Mouse (Mus musculus) monocyte, adult 2 months (primary cell): ENCODE data around the gene Olfr109.

ENCODE experiments used
- DNase-seq, 2 experiments: peaks; one replicate each; pipeline ENCODE4 v3.0.0; 2022; ENCODE audit warnings: low spot score in 2 of 2, low read depth in 1 of 2

Olfr109 gene

DNA sequence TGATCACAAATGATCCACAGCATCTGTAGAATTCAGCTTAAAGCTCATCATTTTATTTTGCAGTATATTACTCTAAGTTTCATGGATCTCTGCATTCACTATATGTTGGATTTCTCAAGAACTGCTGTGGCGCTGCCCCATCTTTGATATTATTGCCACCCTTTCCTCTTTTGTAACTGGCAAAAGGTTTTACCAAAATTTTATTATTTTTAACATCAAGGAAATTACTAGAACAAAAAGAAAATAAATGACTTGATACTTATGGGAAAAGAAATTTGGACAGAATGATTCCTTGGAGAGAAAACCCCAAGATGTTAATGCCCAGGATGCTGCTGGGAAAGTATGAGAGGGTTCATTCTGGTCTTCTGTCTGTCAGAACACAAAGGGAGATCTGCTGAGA is at the start of gene Olfr109:
TSS of gene Olfr109 (plus strand) at position 301 of the 400 bp plus-strand sequence.
- no peak for DNase-seq

- no peak for DNase-seq
Measured at GRCm38 (mm10) chr17:37413380-37413779, 45.3 kb upstream of the Olfr109 start.

- no peak for DNase-seq
Measured at GRCm38 (mm10) chr17:37445180-37445579, 13.5 kb upstream of the Olfr109 start, which contains the start of gene Olfr108. Olfr108 (plus strand) TSS chr17:37445480.

DNA sequence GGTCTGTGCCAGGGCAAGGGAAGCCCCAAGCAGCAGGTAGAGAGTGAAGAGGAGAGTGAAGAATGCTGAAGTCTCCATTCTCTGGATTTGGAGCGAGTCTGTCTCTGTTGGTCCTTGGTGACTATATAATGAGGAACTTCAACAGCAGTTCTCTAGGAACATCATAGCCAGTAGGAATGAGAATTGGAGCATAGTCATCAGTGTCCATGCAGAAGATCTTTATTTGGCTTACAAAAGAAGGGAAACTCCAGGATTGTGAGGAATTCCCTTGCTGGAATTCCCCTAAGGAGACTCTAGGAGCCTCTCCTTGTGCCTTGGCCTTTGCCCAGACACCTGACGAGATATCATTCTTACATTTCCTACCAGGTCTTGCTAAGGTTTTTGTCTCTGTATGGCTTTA is 24.7 kb downstream of the Olfr109 start, which contains the start of gene H2-M2:
TSS of gene H2-M2 (minus strand) at position 101 of the 400 bp plus-strand sequence.
- DNase-seq: no peak

GRCm38 (mm10) chr17:37491930-37492518 is 33.3 kb downstream of the Olfr109 start, which contains the start of gene Olfr110:
Olfr110 (plus strand) TSS chr17:37492468.
- DNase-seq: no peak

DNA sequence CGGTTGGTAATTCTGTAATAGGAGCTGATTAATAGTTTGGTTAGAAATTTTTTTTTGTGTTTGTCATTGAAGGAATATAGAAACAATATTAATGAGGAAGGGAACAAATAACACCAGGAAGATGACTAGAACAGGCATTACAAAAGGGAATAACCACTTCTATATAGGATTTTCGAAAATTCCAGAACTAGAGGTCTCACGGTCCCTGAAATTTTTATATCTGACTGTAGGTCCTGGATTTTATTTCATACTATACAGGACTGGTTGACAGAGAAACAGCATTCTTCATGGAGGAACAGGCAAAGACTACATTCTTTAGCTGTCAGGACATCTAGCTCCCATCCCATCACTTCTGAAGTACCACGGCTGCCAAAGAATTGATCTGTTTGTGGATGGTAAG is 49.0 kb downstream of the Olfr109 start, which contains the start of gene Olfr111:
TSS of gene Olfr111 (plus strand) at position 301 of the 400 bp plus-strand sequence.
- no peak for DNase-seq
